Mouse (Mus musculus): Measurements from ENCODE around the gene Slc4a8.

DNA sequence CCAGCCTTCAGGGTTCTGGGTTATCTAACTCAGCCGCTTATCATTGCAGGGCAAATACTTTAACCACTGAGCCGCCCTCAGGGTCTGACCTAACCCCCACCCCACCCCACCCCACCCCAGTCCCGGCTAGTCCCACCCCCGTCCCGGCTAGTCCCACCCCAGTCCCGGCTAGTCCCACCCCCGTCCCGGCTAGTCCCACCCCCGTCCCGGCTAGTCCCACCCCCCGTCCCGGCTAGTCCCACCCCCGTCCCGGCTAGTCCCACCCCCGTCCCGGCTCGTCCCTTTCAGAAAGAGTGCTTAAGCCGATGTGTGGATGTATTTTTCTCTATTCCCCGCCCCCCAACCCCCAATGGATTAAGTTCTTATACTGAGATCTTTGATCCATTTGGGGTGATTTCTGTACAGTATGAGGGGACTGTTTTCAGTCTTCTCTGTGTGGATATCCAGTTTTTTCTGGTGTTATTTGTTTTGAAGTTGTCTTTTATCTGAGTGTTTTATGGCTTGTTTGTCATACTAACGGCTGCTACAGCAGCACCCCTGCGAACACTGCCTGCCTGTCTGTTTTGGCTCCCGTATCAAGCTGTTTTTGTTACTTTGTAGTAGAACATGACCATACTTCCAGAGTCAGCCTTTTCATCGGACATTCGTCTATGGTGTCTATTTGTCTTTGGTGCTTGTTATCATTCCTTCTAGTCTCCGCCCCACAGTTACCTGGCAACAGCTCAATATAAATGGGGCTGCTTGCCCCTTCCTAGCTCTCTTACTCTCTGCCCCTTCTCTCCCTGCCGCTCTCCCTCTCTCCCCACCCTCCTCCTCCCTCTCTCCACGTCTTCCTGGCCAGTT, 14.2 kb upstream of the Slc4a8 start:
- TF ChIP-seq ZC3H11A (IDR thresholded peaks at IDR 0.05; ENCODE audit: borderline replicate concordance, low read depth, low read length): no peak
- no peak for TF ChIP-seq ZNF384 (IDR thresholded peaks at IDR 0.05; ENCODE audit: low read depth, low read length)
- no peak for TF ChIP-seq MAFK (IDR thresholded peaks at IDR 0.05; ENCODE audit: insufficient read depth, low read depth, low read length)
- no peak for TF ChIP-seq CHD2 (IDR thresholded peaks at IDR 0.05; ENCODE audit: low read depth, low read length)
- no peak for TF ChIP-seq HCFC1 (IDR thresholded peaks at IDR 0.05; ENCODE audit: borderline replicate concordance, insufficient read depth, low read length)

Measured in ES-E14 (cell line).